Mouse (Mus musculus) C2C12 (cell line): ENCODE results near the gene Mbip.

Experiments used
- CEBPB ChIP-seq: IDR thresholded peaks from one replicate; pipeline ENCODE4 v1.6.1; 2011; ENCODE audit warnings: low read depth, mild to moderate bottlenecking, control low read depth, moderate library complexity
- CTCF ChIP-seq: IDR thresholded peaks from one replicate; pipeline ENCODE4 v1.5.1; 2011; ENCODE audit not compliant: control insufficient read depth, insufficient read depth, insufficient read length
- FOSL1 ChIP-seq: IDR thresholded peaks from one replicate; pipeline ENCODE4 v1.8.0; 2011; ENCODE audit warnings: mild to moderate bottlenecking, low read length; ENCODE audit not compliant: poor library complexity, insufficient read depth, severe bottlenecking
- MAX ChIP-seq: IDR thresholded peaks from one replicate; pipeline ENCODE4 v1.6.1; 2011; ENCODE audit warnings: mild to moderate bottlenecking, control low read depth
- MYOD1 ChIP-seq: IDR thresholded peaks from one replicate; pipeline ENCODE4 v1.6.1; 2011; ENCODE audit warnings: low read depth; ENCODE audit not compliant: control insufficient read depth, insufficient read length
- MYOG ChIP-seq: IDR thresholded peaks from one replicate; pipeline ENCODE4 v1.6.1; 2011; ENCODE audit not compliant: control insufficient read depth, insufficient read length; ENCODE audit errors: extremely low read depth

DNA sequence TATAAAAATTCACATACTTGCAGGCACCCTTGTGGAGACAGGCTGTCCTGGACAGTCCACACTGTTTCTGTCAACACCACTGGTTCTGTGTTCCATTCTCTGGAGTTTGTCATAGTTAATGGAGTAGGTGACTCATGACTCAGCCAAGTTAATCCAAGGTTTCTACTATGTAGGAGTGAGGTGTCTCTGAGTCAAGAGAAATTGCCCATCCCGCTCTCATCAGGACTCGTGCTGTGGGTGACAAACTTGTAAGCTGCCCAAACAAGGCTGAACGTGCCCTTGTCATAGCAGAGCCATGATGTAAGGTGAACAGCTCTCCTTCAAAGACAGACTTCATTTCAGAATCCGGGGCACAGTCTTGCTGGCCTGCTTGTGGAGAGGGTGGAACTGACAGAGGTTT is 26.8 kb downstream of the Mbip start:
- TF ChIP-seq MAX (no peak), CTCF (no peak), MYOG (no peak), CEBPB (no peak), MYOD1 (no peak), FOSL1 (no peak)
